Mouse (Mus musculus): ENCODE measurements at regions not wholly inside any gene's neighbourhood (a gene's known extent, or its start where the extent isn't known, plus 50 kb on each side); places are given as distances from the start of the nearest gene placed in this dataset.

DNA sequence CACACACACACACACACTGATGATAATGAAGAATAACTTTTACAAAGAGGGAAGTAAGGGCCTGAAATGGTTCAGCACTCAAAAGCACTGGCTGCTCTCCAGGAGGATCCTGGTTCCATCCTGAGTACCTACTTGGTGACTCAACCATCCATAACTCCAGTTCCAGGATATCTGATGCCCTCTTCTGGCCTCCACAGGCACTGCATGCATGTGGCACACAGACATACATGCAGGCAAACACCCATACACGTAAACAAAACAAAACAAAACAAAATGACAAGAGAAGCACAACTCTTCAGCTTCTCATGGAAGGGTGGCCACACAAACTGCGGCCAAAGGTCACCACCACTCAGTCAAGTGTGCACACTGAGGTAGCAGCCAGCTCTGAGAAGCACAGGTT is 222.6 kb downstream of the Cdc5l start:
- ChIA-PET CTCF (interaction anchor here in 3 of 4 experiments (0.6 to 1.6 kb wide), 8 partner anchors 23 to 875 kb away, joined by 3 to 12 read pairs (median 4); no protein-coding TSS in a partner anchor), POLR2A (no interaction called here)

GRCm38 (mm10) chr17:45209387-45209663 is 224.2 kb downstream of the Cdc5l start:
- POLR2A ChIA-PET = no interaction called here
- CTCF ChIA-PET = interaction anchor here in 3 of 4 experiments (0.6 to 1.1 kb wide), 4 partner anchors 50 to 265 kb away, joined by 3 to 10 read pairs (median 4); no protein-coding TSS in a partner anchor

GRCm38 (mm10) chr17:45208596-45209386 is 224.7 kb downstream of the Cdc5l start:
- CTCF ChIA-PET = interaction anchor here in 3 of 4 experiments (0.6 to 1.1 kb wide), 4 partner anchors 50 to 266 kb away, joined by 3 to 10 read pairs (median 4); no protein-coding TSS in a partner anchor
- POLR2A ChIA-PET = no interaction called here

GRCm38 (mm10) chr17:45195779-45196178 is 237.8 kb downstream of the Cdc5l start:
- ChIA-PET CTCF (interaction anchor here in 1 of 4 experiments (0.6 to 0.7 kb wide), 3 partner anchors 15 to 439 kb away, joined by 3 to 17 read pairs (median 12); no protein-coding TSS in a partner anchor), POLR2A (interaction anchor here in 1 of 4 experiments (1.1 kb wide), 1 partner anchor 178 kb away, joined by 3 read pairs; no protein-coding TSS in a partner anchor)

GRCm38 (mm10) chr17:45194786-45195281 is 238.7 kb downstream of the Cdc5l start:
- ChIA-PET POLR2A (interaction anchor here in 1 of 4 experiments (1.1 kb wide), 1 partner anchor 179 kb away, joined by 3 read pairs; no protein-coding TSS in a partner anchor), CTCF (interaction anchor here in 1 of 4 experiments (0.7 kb wide), 2 partner anchors 15 to 16 kb away, joined by 3 to 12 read pairs; no protein-coding TSS in a partner anchor)

GRCm38 (mm10) chr17:45193456-45194025 is 240.0 kb downstream of the Cdc5l start:
- POLR2A ChIA-PET = interaction anchor here in 1 of 4 experiments (0.6 kb wide), 1 partner anchor 19 kb away, joined by 3 read pairs; no protein-coding TSS in a partner anchor
- CTCF ChIA-PET = interaction anchor here in 2 of 4 experiments (0.6 kb wide), 2 partner anchors 46 to 686 kb away, joined by 5 to 7 read pairs; no protein-coding TSS in a partner anchor

GRCm38 (mm10) chr17:45187402-45187801 is 246.1 kb downstream of the Cdc5l start:
- ChIA-PET CTCF (no interaction called here), POLR2A (interaction anchor here in 1 of 4 experiments (0.6 kb wide), 1 partner anchor 408 kb away, joined by 3 read pairs; no protein-coding TSS in a partner anchor)

GRCm38 (mm10) chr17:45176340-45176739 is 257.2 kb downstream of the Cdc5l start:
- CTCF ChIA-PET = no interaction called here
- POLR2A ChIA-PET = interaction anchor here in 2 of 4 experiments (0.5 to 1.1 kb wide), 2 partner anchors 65 to 440 kb away, joined by 4 to 5 read pairs; no protein-coding TSS in a partner anchor

DNA sequence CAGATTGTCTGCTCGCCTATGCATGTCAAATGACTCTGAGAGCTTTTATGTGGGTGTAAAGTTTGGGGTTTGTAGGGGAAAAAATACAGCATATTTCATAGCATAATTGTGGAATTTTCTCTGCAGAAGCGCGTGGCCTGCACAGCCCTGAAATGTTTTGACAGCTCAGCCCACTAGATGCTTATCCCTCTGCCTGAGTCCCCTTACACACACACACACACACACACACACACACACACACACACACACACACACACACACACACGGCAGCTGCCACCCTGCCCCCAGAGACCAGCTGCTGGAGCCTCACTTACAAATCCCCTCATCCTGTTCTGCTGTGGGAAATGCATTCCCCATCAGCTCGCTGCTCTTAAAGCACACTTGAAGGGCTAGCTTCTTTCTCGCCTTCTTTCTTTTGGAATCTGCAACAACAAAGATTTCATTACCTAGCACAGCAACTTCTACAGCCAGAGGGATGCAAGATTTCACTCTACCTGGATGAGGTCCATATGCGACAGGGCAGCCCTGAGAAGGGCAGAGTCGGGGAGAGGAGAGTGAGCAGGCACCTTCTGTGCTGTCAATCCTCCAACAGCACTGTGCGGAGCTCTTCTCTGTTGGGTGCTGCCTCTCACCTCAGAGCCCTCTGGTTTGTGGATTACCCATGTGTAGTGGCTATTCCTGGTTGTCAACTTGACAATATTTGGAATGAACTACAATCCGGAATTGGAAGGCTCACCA is 264.1 kb downstream of the Cdc5l start:
- CTCF ChIA-PET = interaction anchor here in 2 of 4 experiments (0.6 kb wide), 2 partner anchors 56 to 58 kb away, joined by 3 read pairs; no protein-coding TSS in a partner anchor
- POLR2A ChIA-PET = no interaction called here

All from embryonic stem cell, embryonic (primary cell).